Mouse (Mus musculus): ENCODE data around the gene Adam21.

Adam21 gene

DNA sequence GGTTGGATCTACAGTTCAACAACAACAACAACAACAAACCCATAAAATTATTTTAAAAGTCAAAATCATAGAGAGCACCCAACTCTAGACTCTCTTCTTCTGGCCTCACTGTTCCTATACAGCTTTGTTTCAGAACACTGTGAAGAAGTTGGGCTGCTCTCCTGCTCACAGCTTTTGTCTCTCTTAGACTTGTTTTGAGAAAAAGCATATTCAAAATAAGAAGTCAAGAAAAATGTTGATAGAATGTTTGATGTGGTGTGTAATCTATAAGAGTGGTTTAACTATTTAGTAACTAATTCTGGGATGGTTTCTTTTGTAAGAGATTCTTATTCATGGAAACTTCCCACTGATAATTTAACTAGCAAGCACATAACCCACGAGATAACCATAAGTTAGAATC is at the start of gene Adam21:
TSS of gene Adam21 (minus strand) at position 101 of the 400 bp plus-strand sequence.
- in situ Hi-C loops (cut with MboI, MseI): no loop called here

- in situ Hi-C loops (cut with MboI, MseI): loop anchor here (25.0 kb wide), 1 partner anchor 170 kb away; the partner anchor contains the start of gene Map3k9
These were observed 48.7 kb upstream of the Adam21 start for GRCm38 (mm10) chr12:81616980-81617379.

DNA sequence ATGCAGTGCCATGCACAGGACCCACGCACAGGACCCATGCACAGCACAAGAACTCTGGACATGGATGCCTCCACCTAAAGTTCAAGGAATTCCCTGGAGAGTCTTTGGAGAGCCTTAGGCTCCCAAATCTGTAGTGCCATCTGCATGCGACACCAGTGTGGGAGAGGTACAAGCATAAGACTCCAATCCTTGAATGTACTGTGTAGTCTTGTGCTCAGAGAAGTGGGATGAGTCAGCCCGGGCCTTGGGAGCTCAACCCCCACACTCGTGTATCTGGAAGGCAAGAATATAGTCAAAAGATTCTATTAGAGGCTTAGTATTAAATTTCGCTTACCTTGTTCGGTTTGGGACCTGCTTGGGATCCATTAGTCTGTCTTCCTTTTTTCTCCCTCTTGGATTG is 47.5 kb upstream of the Adam21 start:
- in situ Hi-C loops (cut with MboI, MseI): loop anchor here (25.0 kb wide), 1 partner anchor 171 kb away; the partner anchor contains the start of gene Map3k9

GRCm38 (mm10) chr12:81609445-81609844 is 41.2 kb upstream of the Adam21 start:
- in situ Hi-C loops (cut with MboI, MseI): loop anchor here (5.0 to 25.0 kb wide), 2 partner anchors 178 to 243 kb away; partner anchors contain the start of gene Map3k9

DNA sequence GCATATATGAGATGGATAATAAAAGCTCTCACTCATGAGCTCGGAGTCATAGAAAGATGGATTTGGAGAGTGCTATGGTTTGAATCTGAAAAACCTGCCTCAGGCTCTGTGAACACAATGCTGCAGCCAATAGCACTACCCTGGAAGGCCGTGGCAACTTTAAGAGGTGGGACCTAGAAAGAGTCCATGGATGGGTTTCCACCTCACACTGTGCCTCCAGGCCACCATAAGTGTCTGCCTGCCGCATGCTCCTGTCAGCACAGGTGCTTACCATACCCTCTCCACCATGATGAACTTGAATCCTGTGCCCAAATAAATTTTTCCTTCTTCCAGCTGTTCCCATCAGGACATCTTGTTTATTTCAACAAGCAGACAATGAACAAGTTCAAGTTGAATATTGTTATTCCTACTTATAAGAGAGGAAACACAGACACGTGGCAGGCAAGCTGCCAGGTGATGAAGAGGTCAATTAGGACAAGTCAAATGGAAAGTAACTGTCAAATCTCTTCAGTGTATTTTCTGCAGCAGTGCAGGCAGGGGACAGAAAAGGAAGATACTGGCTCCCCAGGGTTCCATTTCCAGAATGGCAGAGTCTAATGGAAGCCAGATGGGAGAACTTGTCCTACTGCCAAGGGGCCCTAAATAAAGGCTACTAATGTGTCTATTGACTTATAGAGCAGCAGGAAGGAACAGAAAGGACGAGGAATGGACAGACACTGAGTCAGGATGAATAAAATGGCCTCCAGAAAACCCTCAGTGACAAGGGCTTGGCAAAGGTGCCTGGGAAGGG is 36.9 kb upstream of the Adam21 start:
- in situ Hi-C loops (cut with MboI, MseI): loop anchor here (5.0 to 25.0 kb wide), 2 partner anchors 182 to 247 kb away; partner anchors contain the start of gene Map3k9

GRCm38 (mm10) chr12:81596547-81597262 is 28.4 kb upstream of the Adam21 start:
- in situ Hi-C loops (cut with MboI, MseI): no loop called here

GRCm38 (mm10) chr12:81594902-81595671 is 26.8 kb upstream of the Adam21 start, which contains the start of gene Med6:
Gene Med6, minus strand, starts transcription at chr12:81595008.
- in situ Hi-C loops (cut with MboI, MseI): loop anchor here (5.0 kb wide), 1 partner anchor 63 kb away; the partner anchor contains the start of genes Gm20498 and Synj2bp

DNA sequence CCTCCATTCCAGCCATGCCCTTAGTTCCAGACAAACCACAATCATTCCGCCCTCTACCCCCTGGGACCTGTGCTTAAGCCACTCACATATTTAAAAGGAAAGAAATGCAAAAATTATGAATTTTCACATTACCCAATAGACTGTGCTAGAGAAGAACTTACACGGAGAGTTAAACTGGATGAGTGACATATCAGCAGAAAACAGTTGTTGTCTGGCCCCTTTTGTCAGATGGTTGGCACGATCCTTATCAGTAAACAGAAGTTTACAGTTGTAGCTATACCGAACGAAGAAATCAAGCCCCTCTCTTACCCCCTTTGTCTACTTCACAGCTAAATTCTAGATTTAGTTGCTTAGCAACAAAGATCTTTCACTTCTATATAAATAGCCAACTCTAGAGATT is 343 bp downstream of the Adam21 start:
- in situ Hi-C loops (cut with MboI, MseI): no loop called here

DNA sequence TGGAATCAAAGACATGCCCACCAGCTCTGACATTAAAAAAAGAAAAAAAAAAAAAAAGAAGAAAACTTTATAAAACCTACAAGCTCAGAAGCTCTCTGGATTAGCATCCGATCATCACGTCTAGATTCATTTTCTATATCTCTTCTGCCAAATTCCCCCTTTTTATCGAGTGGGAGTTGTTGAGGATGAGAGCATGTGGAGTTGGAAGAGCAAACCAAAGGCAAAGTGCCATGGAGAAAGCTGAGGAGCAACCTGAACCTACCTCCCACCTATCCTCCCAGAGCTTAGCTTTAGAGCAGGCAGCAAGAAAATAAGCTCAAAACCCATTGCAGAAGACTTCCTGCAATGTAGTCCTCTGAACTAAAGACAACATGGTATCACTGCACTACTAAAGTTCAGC is 4.1 kb downstream of the Adam21 start:
- in situ Hi-C loops (cut with MboI, MseI): no loop called here

DNA sequence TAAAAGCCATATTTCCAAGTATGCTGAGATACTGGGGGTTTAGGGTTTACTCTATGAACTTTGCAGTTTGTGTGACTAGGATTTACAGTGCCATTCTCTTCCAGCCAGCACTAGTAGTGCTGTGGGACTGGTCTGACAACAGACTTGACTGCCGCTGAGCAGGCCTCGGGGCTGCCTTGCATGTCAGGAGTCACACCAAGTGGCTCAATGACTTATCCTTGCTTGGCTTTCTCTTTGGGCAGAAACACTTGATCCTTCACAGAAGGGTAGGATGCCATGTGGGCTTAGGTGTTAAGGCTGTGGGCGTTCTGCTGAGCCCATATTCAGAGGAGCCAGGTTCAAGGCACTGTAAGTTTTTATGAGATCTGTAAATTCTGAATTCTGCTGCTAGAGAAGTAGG is 19.0 kb downstream of the Adam21 start:
- in situ Hi-C loops (cut with MboI, MseI): no loop called here

DNA sequence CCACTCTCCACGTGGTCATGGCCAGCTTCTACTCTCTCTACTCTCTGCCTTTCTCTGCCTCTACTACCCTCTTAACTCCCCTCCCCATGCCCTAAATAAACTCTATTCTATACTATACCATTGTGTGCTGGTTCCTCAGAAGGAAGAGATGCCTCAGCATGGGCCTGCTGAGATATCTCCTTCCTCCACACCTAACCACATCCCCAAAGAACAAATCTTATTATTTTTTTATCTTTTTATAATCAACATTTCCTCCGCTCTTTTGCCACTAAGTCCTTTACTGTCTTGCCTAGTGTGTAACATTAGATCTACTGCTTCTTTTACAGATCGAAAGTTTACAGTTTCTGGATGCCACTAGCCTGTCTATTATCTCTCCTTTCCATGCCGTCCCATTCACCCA is 21.1 kb downstream of the Adam21 start:
- in situ Hi-C loops (cut with MboI, MseI): no loop called here

DNA sequence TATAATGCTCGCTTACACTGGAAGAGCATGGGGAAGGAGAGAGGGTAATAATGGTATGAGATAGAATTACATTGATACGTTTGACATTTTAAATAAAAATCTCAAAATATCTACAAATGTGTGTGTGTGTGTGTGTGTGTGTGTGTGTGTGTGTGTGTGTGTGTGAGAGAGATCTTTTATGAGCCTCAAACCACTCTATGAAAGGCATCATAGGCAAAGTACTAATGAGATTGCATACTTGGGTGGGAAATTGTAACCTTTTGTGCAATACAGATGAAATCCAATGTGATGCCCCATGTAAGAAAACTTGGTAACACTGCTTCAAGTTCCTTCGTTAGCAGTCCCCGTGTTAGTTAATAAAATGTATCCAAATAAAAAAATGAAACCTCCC is 35.2 kb downstream of the Adam21 start:
- in situ Hi-C loops (cut with MboI, MseI): loop anchor here (5.0 kb wide), 1 partner anchor 59 kb away; no protein-coding TSS in a partner anchor

DNA sequence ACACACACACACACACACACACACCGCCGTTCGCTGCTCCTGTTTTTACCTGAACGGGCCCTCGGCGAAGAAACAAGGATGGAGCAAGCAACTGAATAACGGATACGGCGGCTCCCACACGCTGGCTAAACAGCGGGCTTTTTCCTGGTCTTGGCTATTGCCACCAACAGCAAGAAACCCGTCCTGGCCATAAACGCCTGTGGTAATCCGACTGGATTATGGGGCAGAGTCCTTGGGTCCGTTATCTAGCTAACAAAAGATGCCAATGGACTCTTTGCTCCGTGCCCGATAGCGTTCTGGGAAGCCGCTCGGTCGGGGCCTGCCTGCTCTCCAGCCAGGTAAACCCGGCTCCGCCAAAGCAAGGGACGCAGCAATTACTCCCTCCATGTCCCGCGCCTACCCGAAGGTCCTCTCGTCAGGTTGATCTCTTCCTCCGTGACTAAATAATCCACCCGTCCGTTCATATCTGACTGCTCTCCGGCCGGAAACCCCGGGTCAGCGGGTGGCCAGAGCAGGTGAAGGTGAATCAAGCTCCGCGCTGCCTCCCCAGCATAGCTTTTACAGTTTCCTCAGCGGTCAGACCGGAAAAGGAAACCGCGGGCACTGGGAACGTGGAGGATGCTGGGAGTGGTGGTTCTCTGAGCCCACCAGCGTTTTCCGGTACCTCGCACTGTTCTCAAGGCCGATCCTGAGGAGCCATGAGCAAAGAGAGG is 35.8 kb downstream of the Adam21 start, which contains the start of the genes Gm20498 and Synj2bp:
TSS of gene Gm20498 (minus strand) at position 590 of the 713 bp plus-strand sequence.
TSS of gene Synj2bp (minus strand) at position 596 of the 713 bp plus-strand sequence.
- in situ Hi-C loops (cut with MboI, MseI): loop anchor here (5.0 kb wide), 1 partner anchor 60 kb away; no protein-coding TSS in a partner anchor

DNA sequence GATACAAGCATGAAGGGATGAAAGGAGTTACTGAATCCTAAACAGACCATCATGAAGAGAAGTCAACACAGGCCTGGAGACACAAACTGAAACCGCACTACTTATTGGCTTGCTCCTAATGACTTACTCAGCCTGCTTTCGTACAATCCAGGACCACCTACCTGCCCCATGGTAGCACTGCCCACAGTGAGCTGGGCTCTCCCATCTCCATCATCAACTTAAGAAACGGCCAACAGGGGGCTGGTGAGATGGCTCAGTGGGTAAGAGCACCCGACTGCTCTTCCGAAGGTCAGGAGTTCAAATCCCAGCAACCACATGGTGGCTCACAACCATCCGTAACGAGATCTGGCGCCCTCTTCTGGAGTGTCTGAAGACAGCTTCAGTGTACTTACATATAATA is 37.7 kb downstream of the Adam21 start:
- in situ Hi-C loops (cut with MboI, MseI): loop anchor here (5.0 kb wide), 1 partner anchor 62 kb away; no protein-coding TSS in a partner anchor
